Mouse (Mus musculus) hindbrain, embryonic 10.5 days (tissue): ENCODE measurements around the gene Lao1. TPM values are rescaled to one million over a fixed set of nuclear protein-coding genes. Genes with fewer than 3 reads are reported as not detected.
"Not testable (repeated sequence)": the region's sequence is repeated elsewhere in the genome, so short reads cannot be mapped to it uniquely, and the experiment has no call there.

ENCODE experiments used
- DNase-seq: peaks from one replicate; pipeline ENCODE4 v3.0.0-alpha.2; 2017; ENCODE audit warnings: low spot score
- H3K27ac ChIP-seq: fragments of 300-500 bp; sonication (generic); 2 replicates; pipeline ENCODE4 v1.5.1; 2016; ENCODE audit warnings: mild to moderate bottlenecking, moderate library complexity
- H3K27me3 ChIP-seq: fragments of 300-500 bp; sonication (generic); 2 replicates; pipeline ENCODE4 v1.6.1; 2016; ENCODE audit warnings: mild to moderate bottlenecking; ENCODE audit not compliant: poor library complexity, insufficient read depth, severe bottlenecking
- H3K36me3 ChIP-seq: fragments of 300-500 bp; sonication (generic); 2 replicates; pipeline ENCODE4 v1.6.1; 2016; ENCODE audit warnings: mild to moderate bottlenecking, moderate library complexity
- H3K4me1 ChIP-seq: fragments of 300-500 bp; sonication (generic); replicated peaks from 2 replicates; pipeline ENCODE4 v1.6.1; 2016; ENCODE audit warnings: mild to moderate bottlenecking
- H3K4me3 ChIP-seq: fragments of 300-500 bp; sonication (generic); 2 replicates; pipeline ENCODE4 v1.5.1; 2016; ENCODE audit warnings: mild to moderate bottlenecking, moderate library complexity
- H3K9me3 ChIP-seq: fragments of 300-500 bp; sonication (generic); 2 replicates; pipeline ENCODE4 v1.6.1; 2016; ENCODE audit warnings: mild to moderate bottlenecking, moderate library complexity
- WGBS: fragments of 180-500 bp; shearing (Covaris S2); methylation state at CpG from one replicate; pipeline ENCODE4 v1.1.7; 2016; 5-methylcytosine and 5-hydroxymethylcytosine counted together
- polyA plus RNA-seq: library from polyadenylated mRNA; unstranded; fragments of >200 nt; fragmentation: Nextera tagmentation; extraction: Ambion mirVana; gene quantifications from 2 replicates; pipeline ENCODE4 v1.2.1, GENCODE M21; 2016

The Lao1 gene
- polyA plus RNA-seq: not detected in 2 replicates

DNA sequence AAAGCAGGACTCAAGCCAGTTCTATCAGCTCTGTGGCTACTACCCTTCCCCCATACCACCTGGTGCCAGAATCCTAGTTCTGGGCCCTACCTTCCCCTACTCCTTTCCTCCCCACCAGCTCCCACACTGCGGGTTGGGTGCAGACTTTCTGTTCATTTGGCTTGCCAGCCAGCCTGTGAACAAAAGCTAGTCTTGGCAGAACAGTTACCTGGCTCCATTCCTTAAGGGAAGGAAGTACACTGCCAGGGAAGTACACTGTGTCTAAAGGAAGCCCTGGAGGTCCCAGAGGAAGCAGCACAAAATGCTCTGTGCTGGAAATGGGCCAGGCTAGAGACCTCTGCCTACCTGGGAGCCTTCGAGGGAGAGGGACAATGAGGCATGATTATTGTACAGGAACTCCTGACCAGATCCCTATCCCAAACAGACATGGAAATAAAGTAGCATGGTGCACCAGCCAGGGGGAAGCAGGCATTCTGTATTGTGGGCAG is at the start of gene Lao1:
Gene Lao1, plus strand, starts transcription at position 438 of the 488 bp plus-strand sequence.
- no peaks in the 10 kb centered on the region for H3K4me1 ChIP-seq
- H3K9me3 ChIP-seq: no peaks in the 10 kb centered on the region
- no peak for DNase-seq
- H3K36me3 ChIP-seq: no peaks in the 10 kb centered on the region
- WGBS: 89% methylated on average over 2 of the region's 2 CpGs
- no peak within 1 kb of the TSS for H3K4me3 ChIP-seq
- no peak within 1 kb of the TSS for H3K27ac ChIP-seq
- no peaks in the 10 kb centered on the region for H3K27me3 ChIP-seq

DNA sequence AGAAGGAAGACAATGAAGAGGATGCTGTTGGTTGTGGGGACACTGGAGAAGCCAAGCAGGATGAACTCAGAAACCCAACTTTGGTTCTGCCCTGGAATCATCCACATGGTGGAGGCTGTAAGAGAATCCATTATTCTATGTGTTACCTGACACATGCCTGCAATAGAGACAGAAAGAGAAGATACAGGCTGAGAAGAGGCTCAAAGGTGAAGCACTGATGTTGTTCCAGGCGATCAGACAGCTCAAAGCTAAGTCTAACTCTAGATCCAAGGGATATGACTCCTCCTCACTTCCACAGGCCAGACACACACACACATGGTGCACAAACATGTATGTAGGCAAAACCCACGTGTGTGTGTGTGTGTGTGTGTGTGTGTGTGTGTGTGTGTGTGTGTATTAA is 44.0 kb upstream of the Lao1 start, which contains the start of gene Olfr1329:
Gene Olfr1329, minus strand, starts transcription at position 101 of the 400 bp plus-strand sequence.
- not testable (repeated sequence) for H3K36me3 ChIP-seq
- WGBS: 69% methylated on average over 2 of the region's 2 CpGs

DNA sequence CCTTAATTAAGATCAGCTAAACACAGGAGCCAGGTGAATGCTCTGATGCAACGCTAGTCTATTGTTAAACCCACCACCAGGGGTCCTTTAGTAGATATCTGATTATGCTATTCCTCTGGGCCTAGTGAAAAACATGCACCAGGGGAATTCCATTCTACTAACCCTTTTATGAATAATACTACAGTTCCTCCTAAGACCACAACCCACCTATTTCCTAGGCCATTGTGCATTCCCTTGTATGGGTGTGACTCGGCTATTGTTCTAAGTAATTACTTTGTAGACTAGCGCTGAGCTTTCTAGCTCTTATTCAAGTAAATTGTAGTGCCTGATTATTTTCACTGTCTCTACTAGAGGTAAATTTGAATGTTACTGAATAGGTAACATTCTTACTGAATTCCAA is 30.1 kb upstream of the Lao1 start:
- H3K9me3 ChIP-seq, H3K27ac ChIP-seq, H3K27me3 ChIP-seq, H3K4me3 ChIP-seq, H3K4me1 ChIP-seq, H3K36me3 ChIP-seq, DNase-seq: not testable (repeated sequence)
- 77% methylated on average over 3 of the region's 3 CpGs for WGBS

More for the DNA sequence above, 44.0 kb upstream of the Lao1 start, which contains the start of gene Olfr1329:
- H3K4me1 ChIP-seq, DNase-seq, H3K4me3 ChIP-seq, H3K9me3 ChIP-seq, H3K27me3 ChIP-seq, H3K27ac ChIP-seq: not testable (repeated sequence)

DNA sequence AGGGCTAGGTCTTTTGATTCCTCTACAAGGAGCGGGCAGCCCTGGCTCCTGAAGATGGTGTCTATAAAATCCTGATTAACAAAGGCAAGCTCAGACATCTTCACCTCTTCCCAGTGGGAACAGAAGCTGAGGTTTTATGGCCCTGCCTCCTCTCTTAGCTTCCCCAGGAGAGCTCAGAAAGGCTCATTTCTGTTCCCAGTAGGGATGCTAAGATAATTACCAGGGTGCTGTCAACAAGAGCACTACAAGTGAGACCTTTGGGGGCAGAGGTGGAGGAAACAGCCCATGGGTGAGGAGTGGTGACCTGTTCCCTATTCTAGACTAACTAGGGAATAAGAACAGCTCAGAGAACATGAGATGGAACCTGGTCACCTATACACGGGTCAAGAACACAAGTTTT is 22.9 kb upstream of the Lao1 start, which contains the start of gene Olfr1328:
Gene Olfr1328, minus strand, starts transcription at position 101 of the 400 bp plus-strand sequence.
- no peaks in the 10 kb centered on the region for H3K9me3 ChIP-seq
- no peaks in the 10 kb centered on the region for H3K36me3 ChIP-seq
- no peaks in the 10 kb centered on the region for H3K27me3 ChIP-seq
- WGBS: 79% methylated on average over 2 of the region's 2 CpGs
- H3K27ac ChIP-seq: no peak within 1 kb of the TSS
- no peak for DNase-seq
- no peaks in the 10 kb centered on the region for H3K4me1 ChIP-seq
- H3K4me3 ChIP-seq: no peak within 1 kb of the TSS

DNA sequence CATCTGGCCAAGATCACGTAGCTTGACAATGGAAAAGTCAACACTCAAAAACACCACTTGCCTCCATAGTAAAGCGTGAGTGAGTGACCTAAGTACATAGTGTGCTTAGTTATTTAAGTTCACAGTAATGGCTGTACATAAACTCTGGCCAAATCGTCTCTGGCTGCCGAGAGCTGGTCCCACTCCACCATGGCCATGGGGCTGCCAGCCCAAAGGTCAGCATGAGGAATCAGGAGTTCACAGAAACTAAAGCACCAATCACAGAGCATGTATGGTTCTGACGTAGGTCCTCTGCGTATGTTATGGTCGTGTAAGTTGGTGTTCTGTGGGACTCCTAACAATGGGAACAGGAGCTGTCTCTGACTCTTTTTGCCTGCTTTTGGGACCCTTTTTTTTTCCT is 2.6 kb upstream of the Lao1 start:
- Histone ChIP-seq H3K4me1 (no peaks in the 10 kb centered on the region), H3K9me3 (no peaks in the 10 kb centered on the region), H3K4me3 (no peak overlapping the region), H3K27me3 (no peaks in the 10 kb centered on the region), H3K27ac (no peak overlapping the region), H3K36me3 (no peaks in the 10 kb centered on the region)
- WGBS: 88% methylated on average over 7 of the region's 7 CpGs
- DNase-seq: no peak

DNA sequence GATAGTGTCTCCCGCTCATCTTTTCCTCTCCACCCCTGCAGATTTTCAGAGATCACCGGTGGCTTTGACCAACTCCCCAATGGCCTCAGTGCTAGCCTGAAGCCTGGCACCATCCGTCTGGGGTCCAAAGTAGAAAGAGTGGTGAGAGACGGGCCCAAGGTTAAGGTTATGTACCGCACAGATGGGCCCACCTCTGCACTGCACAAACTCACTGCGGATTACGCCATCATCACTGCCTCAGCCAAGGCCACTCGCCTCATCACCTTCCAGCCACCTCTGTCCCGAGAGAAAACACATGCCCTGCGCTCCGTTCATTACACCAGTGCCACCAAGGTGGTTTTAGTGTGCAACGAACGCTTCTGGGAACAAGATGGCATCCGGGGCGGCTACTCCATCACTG is 6.3 kb downstream of the Lao1 start:
- 93% methylated on average over 15 of the region's 15 CpGs for WGBS
- H3K9me3 ChIP-seq: no peaks in the 10 kb centered on the region
- DNase-seq: no peak
- H3K36me3 ChIP-seq: no peaks in the 10 kb centered on the region
- H3K27me3 ChIP-seq: no peaks in the 10 kb centered on the region
- H3K4me3 ChIP-seq: no peak overlapping the region
- no peak overlapping the region for H3K27ac ChIP-seq
- peaks cover 6% of the 10 kb centered on the region for H3K4me1 ChIP-seq

DNA sequence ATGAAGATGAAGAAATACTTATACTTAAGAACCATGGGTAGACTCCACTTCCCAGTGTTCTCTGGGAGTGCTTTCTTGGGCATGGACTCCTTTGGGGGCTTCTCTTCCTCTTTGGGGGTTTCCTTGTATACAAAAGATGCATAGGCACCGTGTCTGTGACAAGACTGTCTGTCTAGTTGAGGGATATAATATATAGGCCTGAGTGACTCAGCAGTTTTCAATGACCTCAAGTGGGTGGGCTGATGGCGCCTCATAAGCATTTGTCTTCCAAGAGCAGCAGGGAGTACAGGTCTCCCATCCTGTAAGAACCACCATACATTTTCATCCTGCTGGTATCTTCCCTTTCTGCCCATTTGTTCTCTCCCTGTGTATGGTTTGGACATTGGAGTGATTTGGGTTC is 11.9 kb downstream of the Lao1 start:
- no peaks in the 10 kb centered on the region for H3K9me3 ChIP-seq
- no peaks in the 10 kb centered on the region for H3K36me3 ChIP-seq
- H3K27ac ChIP-seq: no peak overlapping the region
- 94% methylated on average over 2 of the region's 2 CpGs for WGBS
- no peaks in the 10 kb centered on the region for H3K27me3 ChIP-seq
- H3K4me3 ChIP-seq: no peak overlapping the region
- H3K4me1 ChIP-seq: peaks cover 6% of the 10 kb centered on the region
- no peak for DNase-seq

DNA sequence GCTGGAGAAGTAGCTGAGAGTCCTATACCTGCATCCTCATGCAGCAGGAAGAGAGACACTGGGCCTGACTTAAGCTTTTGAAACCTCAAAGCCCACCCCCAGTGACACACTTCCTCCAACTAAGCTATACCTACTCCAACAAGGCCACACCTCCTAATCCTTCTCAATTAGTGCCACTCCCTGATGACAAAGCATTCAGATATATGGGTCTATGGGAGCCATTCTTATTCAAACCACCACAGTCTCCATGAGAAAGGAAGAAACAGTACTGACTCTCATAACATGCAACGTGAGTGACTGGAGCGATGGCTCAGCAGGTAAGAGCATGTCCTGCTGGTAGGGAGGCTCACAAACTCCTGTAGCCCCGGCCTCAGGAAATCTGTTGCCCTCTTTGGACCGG is 23.9 kb downstream of the Lao1 start:
- Histone ChIP-seq H3K4me1 (0 out of 2 replicates have a peak, but pooled peaks cover 4% of the 10 kb centered on the region), H3K27ac (no peak overlapping the region), H3K9me3 (no peaks in the 10 kb centered on the region), H3K27me3 (no peaks in the 10 kb centered on the region), H3K4me3 (no peak overlapping the region), H3K36me3 (no peaks in the 10 kb centered on the region)
- 86% methylated on average over 4 of the region's 4 CpGs for WGBS
- no peak for DNase-seq

DNA sequence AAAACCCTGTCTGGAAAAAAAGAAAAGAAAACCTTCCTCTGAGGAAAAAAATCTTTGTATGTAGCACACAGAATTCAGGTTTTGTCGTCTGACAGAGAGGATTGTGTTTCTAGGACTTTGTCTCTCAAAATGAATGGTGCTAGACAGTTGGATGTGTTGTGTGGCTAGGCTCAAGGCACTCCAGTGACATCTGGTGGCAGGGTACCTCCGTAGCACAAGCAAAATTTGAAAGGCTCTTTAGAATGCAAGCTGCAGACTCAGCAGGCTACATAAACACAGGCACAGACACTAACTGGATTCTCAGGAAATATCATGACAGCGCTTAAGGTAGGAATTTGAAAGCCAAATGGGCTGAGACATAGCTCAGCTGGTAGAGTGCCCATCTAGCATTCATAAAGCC is 27.2 kb downstream of the Lao1 start:
- Histone ChIP-seq H3K9me3 (no peaks in the 10 kb centered on the region), H3K27ac (no peak overlapping the region), H3K4me3 (no peak overlapping the region), H3K4me1 (0 out of 2 replicates have a peak, but pooled peaks cover 4% of the 10 kb centered on the region), H3K36me3 (no peaks in the 10 kb centered on the region), H3K27me3 (no peaks in the 10 kb centered on the region)
- DNase-seq: peak; percentile 38
- WGBS: 7% methylated on average over 3 of the region's 3 CpGs

DNA sequence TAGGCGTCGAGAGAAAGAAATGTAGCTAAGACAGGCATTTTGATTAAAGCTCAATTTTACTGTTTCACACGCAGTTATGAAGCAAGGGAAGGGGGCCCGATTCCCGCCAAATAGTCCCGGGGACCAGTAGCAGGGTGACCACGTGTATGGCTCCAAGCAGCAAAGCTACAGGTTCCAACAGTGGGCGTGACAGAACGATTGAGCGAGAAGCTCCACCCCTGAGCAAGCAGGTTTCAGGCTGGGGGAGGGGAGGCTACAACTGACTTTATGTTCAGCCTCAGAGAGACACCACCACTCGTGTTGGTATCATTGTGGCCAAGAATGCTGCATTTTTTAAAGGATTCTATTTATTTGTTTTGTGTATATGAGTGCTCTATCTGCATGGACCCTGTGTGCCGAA is 28.0 kb downstream of the Lao1 start:
- H3K4me3 ChIP-seq: no peak overlapping the region
- H3K27ac ChIP-seq: no peak overlapping the region
- 0 out of 2 replicates have a peak, but pooled peaks cover 4% of the 10 kb centered on the region for H3K4me1 ChIP-seq
- WGBS: 33% methylated on average over 12 of the region's 12 CpGs
- H3K36me3 ChIP-seq: no peaks in the 10 kb centered on the region
- H3K27me3 ChIP-seq: no peaks in the 10 kb centered on the region
- peaks cover 3% of the 10 kb centered on the region for H3K9me3 ChIP-seq
- no peak for DNase-seq

DNA sequence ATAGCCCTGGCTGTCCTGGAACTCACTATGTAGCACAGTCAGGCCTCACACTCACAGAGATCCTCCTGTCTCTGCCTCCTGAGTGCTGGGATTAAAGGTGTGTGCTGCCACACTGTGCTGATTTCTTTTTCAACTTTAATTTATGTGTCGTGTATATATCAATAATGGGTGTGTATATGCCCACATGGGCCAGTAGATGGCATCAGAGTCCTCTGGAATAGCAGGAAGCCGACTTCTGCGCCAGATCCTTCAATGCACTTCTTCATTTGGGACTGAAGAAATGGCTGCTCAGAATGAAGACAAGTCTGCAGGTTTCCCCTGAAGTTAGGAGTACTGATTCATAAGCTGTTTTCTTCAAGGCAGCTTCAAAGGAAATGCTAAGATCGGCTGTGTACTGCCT is 30.4 kb downstream of the Lao1 start:
- no peaks in the 10 kb centered on the region for H3K36me3 ChIP-seq
- peak; percentile 19 for DNase-seq
- H3K4me1 ChIP-seq: 0 out of 2 replicates have a peak, but pooled peaks cover 4% of the 10 kb centered on the region
- peaks cover 15% of the 10 kb centered on the region for H3K9me3 ChIP-seq
- H3K27me3 ChIP-seq: no peaks in the 10 kb centered on the region
- no peak overlapping the region for H3K4me3 ChIP-seq
- H3K27ac ChIP-seq: no peak overlapping the region
- WGBS: 40% methylated on average over 4 of the region's 4 CpGs

DNA sequence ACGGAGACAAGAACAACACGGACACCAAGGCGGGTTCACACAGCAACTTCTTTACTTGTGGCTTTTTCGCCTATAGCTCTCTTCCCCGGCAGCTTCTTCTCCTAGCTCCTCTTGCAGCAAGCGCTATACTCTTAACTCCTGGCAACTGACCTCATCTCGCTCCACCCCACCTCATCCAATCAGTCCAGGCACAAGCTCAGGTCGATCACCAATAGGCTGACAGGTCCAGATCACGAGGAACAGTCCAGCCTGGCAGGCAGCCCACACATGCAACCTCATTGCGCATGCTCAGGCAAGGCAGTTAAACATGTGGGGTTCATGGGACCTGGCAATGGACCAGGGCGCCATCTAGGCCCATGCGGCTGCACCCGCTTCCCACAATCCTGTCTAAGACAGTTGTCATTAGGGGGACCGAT is 35.8 kb downstream of the Lao1 start:
- H3K27me3 ChIP-seq: no peaks in the 10 kb centered on the region

DNA sequence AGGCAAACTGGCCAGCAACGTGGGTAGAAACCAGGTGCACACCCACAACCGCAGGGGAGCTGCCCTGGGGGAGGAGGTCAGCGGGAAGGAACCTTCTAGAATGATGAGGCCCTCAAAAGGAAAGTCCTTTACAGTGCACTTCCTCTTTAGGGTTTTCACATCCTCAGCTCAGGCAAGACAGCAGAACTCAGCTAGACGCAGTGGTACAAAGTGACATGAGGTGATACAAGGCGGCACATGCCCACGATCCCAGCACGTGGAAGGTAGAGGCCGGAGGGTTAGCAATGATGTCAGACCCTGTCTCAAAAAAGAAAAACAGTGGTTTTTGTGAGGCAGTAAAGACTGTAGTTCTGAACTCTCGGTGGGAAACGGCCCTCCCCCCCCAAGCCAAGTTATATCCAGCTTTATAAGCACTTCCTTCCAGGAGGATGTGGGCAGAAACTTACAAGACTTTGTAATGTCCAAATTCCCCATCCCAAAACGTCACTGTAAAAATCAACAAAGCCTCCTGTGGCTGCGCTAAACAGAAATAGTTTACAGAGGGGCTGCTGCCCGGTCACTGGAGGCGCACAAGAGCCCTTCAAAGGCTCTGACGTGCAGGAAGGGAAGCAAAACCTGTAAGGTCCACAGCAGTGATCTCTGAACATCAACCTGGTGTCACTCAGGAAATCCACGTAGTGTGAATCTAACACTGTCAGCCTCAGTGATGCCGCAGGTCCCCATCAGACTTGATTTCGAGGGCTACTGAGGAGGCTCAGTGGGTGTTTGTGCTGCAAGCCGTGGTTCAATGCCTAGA is 38.5 kb downstream of the Lao1 start:
- DNase-seq: no peak
- no peaks in the 10 kb centered on the region for H3K36me3 ChIP-seq
- no peak overlapping the region for H3K4me3 ChIP-seq
- no peak overlapping the region for H3K27ac ChIP-seq
- peaks cover 7% of the 10 kb centered on the region for H3K9me3 ChIP-seq
- H3K27me3 ChIP-seq: no peaks in the 10 kb centered on the region
- H3K4me1 ChIP-seq: peaks cover 1% of the 10 kb centered on the region; the same call in 1 of the 2 replicates
- WGBS: 70% methylated on average over 19 of the region's 19 CpGs

More for the DNA sequence above, 35.8 kb downstream of the Lao1 start:
- WGBS: 90% methylated on average over 14 of the region's 14 CpGs
- H3K36me3 ChIP-seq: no peaks in the 10 kb centered on the region
- H3K4me1 ChIP-seq: no peaks in the 10 kb centered on the region
- no peak overlapping the region for H3K4me3 ChIP-seq
- no peak for DNase-seq
- peaks cover 15% of the 10 kb centered on the region for H3K9me3 ChIP-seq
- H3K27ac ChIP-seq: no peak overlapping the region
